Mouse (Mus musculus): ENCODE measurements at regions not wholly inside any gene's neighbourhood (a gene's known extent, or its start where the extent isn't known, plus 50 kb on each side); places are given as distances from the start of the nearest gene placed in this dataset.
"Not testable (repeated sequence)": the region's sequence is repeated elsewhere in the genome, so short reads cannot be mapped to it uniquely, and the experiment has no call there.

GRCm38 (mm10) chr6:22446621-22447310 lies 90.7 kb upstream of the Fam3c start:
- ATAC-seq (replicated peaks; ENCODE audit: poor library complexity, severe bottlenecking): no peak

GRCm38 (mm10) chr6:22444856-22445255 lies 88.8 kb upstream of the Fam3c start:
- not testable (repeated sequence) for ATAC-seq (replicated peaks; ENCODE audit: poor library complexity, severe bottlenecking)

GRCm38 (mm10) chr6:22444220-22444619 lies 88.2 kb upstream of the Fam3c start:
- ATAC-seq (replicated peaks; ENCODE audit: poor library complexity, severe bottlenecking): no peak

GRCm38 (mm10) chr6:22443573-22443972 lies 87.5 kb upstream of the Fam3c start:
- ATAC-seq (replicated peaks; ENCODE audit: poor library complexity, severe bottlenecking): no peak

GRCm38 (mm10) chr6:22443170-22443569 lies 87.1 kb upstream of the Fam3c start:
- no peak for ATAC-seq (replicated peaks; ENCODE audit: poor library complexity, severe bottlenecking)

- no peak for ATAC-seq (replicated peaks; ENCODE audit: poor library complexity, severe bottlenecking)
These were observed 86.5 kb upstream of the Fam3c start for GRCm38 (mm10) chr6:22442591-22442990.

- ATAC-seq (replicated peaks; ENCODE audit: poor library complexity, severe bottlenecking): no peak
These were observed 83.8 kb upstream of the Fam3c start for GRCm38 (mm10) chr6:22439871-22440270.

- no peak for ATAC-seq (replicated peaks; ENCODE audit: poor library complexity, severe bottlenecking)
These were observed 73.0 kb upstream of the Fam3c start for GRCm38 (mm10) chr6:22429026-22429425.

- ATAC-seq (replicated peaks; ENCODE audit: poor library complexity, severe bottlenecking): peak; percentile 38
These were observed 68.2 kb upstream of the Fam3c start for GRCm38 (mm10) chr6:22424161-22424807.

GRCm38 (mm10) chr6:22423070-22423980 lies 67.3 kb upstream of the Fam3c start:
- peak; percentile 90 for ATAC-seq (replicated peaks; ENCODE audit: poor library complexity, severe bottlenecking)

GRCm38 (mm10) chr6:22421551-22421950 lies 65.5 kb upstream of the Fam3c start:
- no peak for ATAC-seq (replicated peaks; ENCODE audit: poor library complexity, severe bottlenecking)

- peak; percentile 53 for ATAC-seq (replicated peaks; ENCODE audit: poor library complexity, severe bottlenecking)
These were observed 62.2 kb upstream of the Fam3c start for GRCm38 (mm10) chr6:22418279-22418678.

- ATAC-seq (replicated peaks; ENCODE audit: poor library complexity, severe bottlenecking): no peak
These were observed 61.1 kb upstream of the Fam3c start for GRCm38 (mm10) chr6:22417189-22417588.

GRCm38 (mm10) chr6:22411796-22412195 lies 55.8 kb upstream of the Fam3c start:
- no peak for ATAC-seq (replicated peaks; ENCODE audit: poor library complexity, severe bottlenecking)

- peak; percentile 37; the same call in 1 of the 2 replicates for ATAC-seq (replicated peaks; ENCODE audit: poor library complexity, severe bottlenecking)
These were observed 53.0 kb upstream of the Fam3c start for GRCm38 (mm10) chr6:22408808-22409589.
